Mouse (Mus musculus) kidney, embryonic 15.5 days (tissue): ENCODE results near the gene Gm15114. TPM values are rescaled to one million over a fixed set of nuclear protein-coding genes. Genes with fewer than 3 reads are reported as not detected.
"Not testable (repeated sequence)": the region's sequence is repeated elsewhere in the genome, so short reads cannot be mapped to it uniquely, and the experiment has no call there.

Experiments
- ATAC-seq: fragments of 200-750 bp; cut with Nextera tagmentation; replicated peaks from 2 replicates; pipeline ENCODE4 v1.8.0; 2017; ENCODE audit warnings: moderate TSS enrichment; ENCODE audit not compliant: low FRiP score
- H3K27ac ChIP-seq: fragments of 300-500 bp; sonication (generic); 2 replicates; pipeline ENCODE4 v1.5.1; 2015; ENCODE audit warnings: mild to moderate bottlenecking, inconsistent platforms
- H3K27me3 ChIP-seq: fragments of 300-500 bp; sonication (generic); 2 replicates; pipeline ENCODE4 v1.6.1; 2015; ENCODE audit warnings: inconsistent platforms
- H3K36me3 ChIP-seq: fragments of 300-500 bp; sonication (generic); 2 replicates; pipeline ENCODE4 v1.6.1; 2015; ENCODE audit warnings: inconsistent platforms
- H3K4me1 ChIP-seq: fragments of 300-500 bp; sonication (generic); 2 replicates; pipeline ENCODE4 v1.6.1; 2015; ENCODE audit warnings: inconsistent platforms
- H3K4me2 ChIP-seq: fragments of 300-500 bp; sonication (generic); 2 replicates; pipeline ENCODE4 v1.6.1; 2015; ENCODE audit warnings: moderate library complexity, mild to moderate bottlenecking, inconsistent platforms
- H3K4me3 ChIP-seq: fragments of 300-500 bp; sonication (generic); replicated peaks from 2 replicates; pipeline ENCODE4 v1.5.1; 2015; ENCODE audit warnings: mild to moderate bottlenecking, inconsistent platforms
- H3K9ac ChIP-seq: fragments of 300-500 bp; sonication (generic); 2 replicates; pipeline ENCODE4 v1.6.1; 2015; ENCODE audit warnings: mild to moderate bottlenecking, inconsistent platforms
- H3K9me3 ChIP-seq: fragments of 300-500 bp; sonication (generic); replicated peaks from 2 replicates; pipeline ENCODE4 v1.6.1; 2016; ENCODE audit warnings: inconsistent platforms
- WGBS: fragments of 180-500 bp; shearing (Covaris S2); methylation state at CpG from one replicate; pipeline ENCODE4 v1.1.7; 2015; ENCODE audit warnings: mixed read lengths; 5-methylcytosine and 5-hydroxymethylcytosine counted together
- polyA plus RNA-seq: library from polyadenylated mRNA; unstranded; fragments of >200 nt; fragmentation: Nextera tagmentation; extraction: Ambion mirVana; gene quantifications from 2 replicates; pipeline ENCODE4 v1.2.1, GENCODE M21; 2015

The Gm15114 gene
- not detected in 2 replicates for polyA plus RNA-seq

DNA sequence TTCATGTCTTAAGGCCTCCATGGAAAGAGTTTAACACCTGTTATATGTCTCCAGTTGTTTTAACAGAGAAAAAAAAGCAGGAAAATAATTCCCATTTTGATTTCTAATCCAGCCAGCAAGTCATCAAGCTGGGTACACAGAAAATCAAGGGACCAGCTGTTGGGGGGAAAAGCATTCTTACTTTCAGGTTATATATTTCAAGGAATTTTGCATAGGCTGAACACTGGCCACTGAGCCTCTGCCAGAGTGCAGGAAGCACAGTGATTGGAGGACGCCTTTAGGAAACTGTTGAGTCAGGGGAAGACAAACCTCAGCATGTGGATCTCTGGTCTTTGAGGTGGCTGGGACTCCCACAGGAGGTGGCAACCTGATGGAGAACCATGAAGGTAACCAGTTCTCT, at the start of gene Gm15114:
Gm15114 (plus strand) TSS at position 301 of the 400 bp plus-strand sequence.
- not testable (repeated sequence) for H3K4me3 ChIP-seq, H3K9me3 ChIP-seq, H3K27ac ChIP-seq, ATAC-seq, H3K36me3 ChIP-seq, H3K9ac ChIP-seq, H3K27me3 ChIP-seq, H3K4me1 ChIP-seq, H3K4me2 ChIP-seq
- no CpG with 5 or more reads among the region's 1 CpGs for WGBS

Other genes starting within 250 kb of the Gm15114 start
- gene Gm8334, start 126.2 kb downstream of the Gm15114 start, polyA plus RNA-seq = not detected in 2 replicates
- gene Gm15127, start 174.6 kb downstream of the Gm15114 start, polyA plus RNA-seq = not detected in 2 replicates